In genomic region chr13:54269628-54270027, GRCm38 (mm10) we compare ENCODE assay signal across 15 mouse cellular contexts.
DNase-seq lines count a peak whose midpoint lies in the region; ATAC-seq and TF ChIP-seq lines count a peak whose summit lies in the region.
"Had no signal": no experiment of that assay in that cellular context is flagged by ENCODE, and none has a peak within 500 bp of the region (broad histone marks: within the 10 kb centered on the region; RNA-seq: fewer than 3 reads in every experiment).

No protein-coding gene starts in this region.

- intact Hi-C loops in heart, postnatal 10 days (cut with DNase I), result no loop called here

- WGBS in intestine, postnatal 0 days, result 68% methylated on average over 8 of the region's 8 CpGs

- H3K36me3 ChIP-seq in intestine, postnatal 0 days (ENCODE audit: control insufficient read depth, insufficient read depth), result no peaks in the 10 kb centered on the region
- H3K36me3 ChIP-seq: lung, embryonic 15.5 days; stomach, embryonic 15.5 days had no signal

- no peak for DNase-seq in cerebellum, postnatal 4 days (ENCODE audit: low spot score in 2 of 2)
- DNase-seq in layer of hippocampus, adult 8-10 months (ENCODE audit: low spot score in 2 of 2), result peak; percentile 51 to 70
- no peak for DNase-seq in layer of hippocampus, adult 9-10 months (ENCODE audit: low spot score)
- DNase-seq in layer of hippocampus, adult 9-11 months, result peak; percentile 78
- DNase-seq in telencephalon, adult 2 months (ENCODE audit: low read depth, low spot score), result peak; percentile 89
- no peak for DNase-seq in heart, postnatal 10 days
- DNase-seq: heart, adult 18-20 months; heart, postnatal 14 days; thymus, postnatal 4 days had no signal

- no peak overlapping the region for H3K27ac ChIP-seq in intestine, postnatal 0 days (ENCODE audit: low read depth, low read length)
- H3K27ac ChIP-seq: kidney, postnatal 0 days; lung, embryonic 15.5 days; stomach, embryonic 15.5 days had no signal

- no peak overlapping the region for H3K4me2 ChIP-seq in intestine, postnatal 0 days (replicated peaks; ENCODE audit: low read depth)
- H3K4me2 ChIP-seq: lung, embryonic 15.5 days; stomach, embryonic 15.5 days had no signal

- peak; percentile 43; the same call in 1 of the 2 replicates for ATAC-seq in cerebellum, adult (ENCODE audit: insufficient number of reproducible peaks, low FRiP score, low TSS enrichment)
- ATAC-seq in intestine, postnatal 0 days, result no peak
- ATAC-seq: Patski had no signal

- no peak overlapping the region for H3K4me3 ChIP-seq in intestine, postnatal 0 days (ENCODE audit: low read depth, low read length)
- H3K4me3 ChIP-seq: lung, embryonic 15.5 days; stomach, embryonic 15.5 days had no signal

- H3K27me3 ChIP-seq in intestine, postnatal 0 days (replicated peaks; ENCODE audit: control insufficient read depth, insufficient read depth, low read length), result no peaks in the 10 kb centered on the region
- H3K27me3 ChIP-seq: lung, embryonic 15.5 days; stomach, embryonic 15.5 days had no signal

- no peaks in the 10 kb centered on the region for H3K9me3 ChIP-seq in intestine, postnatal 0 days (ENCODE audit: control insufficient read depth)
- H3K9me3 ChIP-seq: lung, embryonic 15.5 days; stomach, embryonic 15.5 days had no signal

- no peaks in the 10 kb centered on the region for H3K4me1 ChIP-seq in intestine, postnatal 0 days (replicated peaks; ENCODE audit: control insufficient read depth, insufficient read depth, low read length)
- H3K4me1 ChIP-seq: lung, embryonic 15.5 days; stomach, embryonic 15.5 days had no signal

- TF ChIP-seq CTCF in intestine, postnatal 0 days (IDR thresholded peaks at IDR 0.05; ENCODE audit: low read depth), result no peak

- H3K9ac ChIP-seq in intestine, postnatal 0 days (ENCODE audit: low read depth, low read length), result no peak overlapping the region
- H3K9ac ChIP-seq: lung, embryonic 15.5 days; stomach, embryonic 15.5 days had no signal

Comparison
In these comparisons a context has a peak if more than half of its experiments do, and no peak if none do; other contexts are left out.
1. DNase-seq: peak in layer of hippocampus, adult 8-10 months (2 of 2), layer of hippocampus, adult 9-11 months (single experiment) and telencephalon, adult 2 months (single experiment); none in cerebellum, postnatal 4 days (0 of 2), layer of hippocampus, adult 9-10 months (single experiment) and heart, postnatal 10 days (0 of 2).